Mouse (Mus musculus) ES-E14 (cell line): ENCODE measurements around the gene Serpine1. TPM values are rescaled to one million over a fixed set of nuclear protein-coding genes. Genes with fewer than 3 reads are reported as not detected.

Experiments used
- DNase-seq: peaks from one replicate; pipeline ENCODE4 v3.0.0-alpha.2; 2013; ENCODE audit warnings: low read depth, low spot score
- H3K27ac ChIP-seq: 2 replicates; pipeline ENCODE4 v1.5.1; 2012; ENCODE audit warnings: low read depth, mild to moderate bottlenecking, low read length, moderate library complexity, mixed read lengths; ENCODE audit not compliant: poor library complexity, insufficient read depth, severe bottlenecking
- H3K36me3 ChIP-seq: 2 replicates; pipeline ENCODE4 v1.6.1; 2012; ENCODE audit warnings: mild to moderate bottlenecking, low read length, moderate library complexity, mixed read lengths; ENCODE audit not compliant: control insufficient read depth, poor library complexity, insufficient read depth, severe bottlenecking
- H3K4me1 ChIP-seq, 2 experiments: fragments of 150-350 bp in 1 of 2; sonication (generic) in 1 of 2; 2 replicates each; pipeline ENCODE4 v1.6.1; 2012; ENCODE audit warnings: low read length in 2 of 2, mild to moderate bottlenecking in 1 of 2, mixed read lengths in 1 of 2; ENCODE audit not compliant: control insufficient read depth in 2 of 2, insufficient read depth in 2 of 2, poor library complexity in 1 of 2
- H3K4me3 ChIP-seq, 2 experiments: fragments of 150-350 bp in 1 of 2; sonication (generic) in 1 of 2; 2 replicates each; pipeline ENCODE4 v1.5.1; 2012; ENCODE audit warnings: low read length in 2 of 2, low read depth in 1 of 2, mild to moderate bottlenecking in 1 of 2, mixed read lengths in 1 of 2; ENCODE audit not compliant: insufficient read depth in 1 of 2, poor library complexity in 1 of 2, severe bottlenecking in 1 of 2
- H3K9ac ChIP-seq: 2 replicates; pipeline ENCODE4 v1.6.1; 2012; ENCODE audit warnings: low read depth, mild to moderate bottlenecking, low read length, mixed read lengths; ENCODE audit not compliant: poor library complexity, insufficient read depth, severe bottlenecking
- H3K9me3 ChIP-seq: fragments of 150-350 bp; sonication (generic); 2 replicates; pipeline ENCODE4 v1.6.1; 2012; ENCODE audit warnings: low read depth, mild to moderate bottlenecking, low read length; ENCODE audit not compliant: control insufficient read depth, insufficient read depth
- CHD2 ChIP-seq: IDR thresholded peaks from 2 replicates; pipeline ENCODE4 v1.6.1; 2014; ENCODE audit warnings: mild to moderate bottlenecking, low read depth, low read length, inconsistent platforms
- HCFC1 ChIP-seq: IDR thresholded peaks from 2 replicates; pipeline ENCODE4 v1.6.1; 2012; ENCODE audit warnings: low read length, inconsistent platforms, borderline replicate concordance; ENCODE audit not compliant: insufficient read depth
- MAFK ChIP-seq: IDR thresholded peaks from 2 replicates; pipeline ENCODE4 v1.6.1; 2014; ENCODE audit warnings: mild to moderate bottlenecking, low read depth, low read length, inconsistent platforms; ENCODE audit not compliant: insufficient read depth
- ZC3H11A ChIP-seq: IDR thresholded peaks from 2 replicates; pipeline ENCODE4 v1.6.1; 2012; ENCODE audit warnings: low read depth, mild to moderate bottlenecking, inconsistent platforms, low read length, borderline replicate concordance
- ZNF384 ChIP-seq: IDR thresholded peaks from 2 replicates; pipeline ENCODE4 v1.6.1; 2012; ENCODE audit warnings: low read depth, low read length, inconsistent platforms
- in situ Hi-C, 2 experiments: fragments of 600-800 bp; cut with MboI; formaldehyde crosslinking; loops; one replicate each; pipeline ENCODE4 v1.15.1; 2025; ENCODE audit warnings: low sequenced_read_pairs in 2 of 2, inconsistent platforms in 1 of 2; ENCODE audit not compliant: unreplicated experiment in 2 of 2
- total RNA-seq: library from RNA; depleted of rRNA; stranded (reverse); fragments of 300-350 nt; gene quantifications from 2 replicates; pipeline ENCODE4 v1.2.3, GENCODE M21; 2012; rRNA removed

The Serpine1 gene
- total RNA-seq, 1 experiment = 166 TPM

- H3K4me3 ChIP-seq = peak overlapping the region; percentile 13 to 44; a peak in 3 of 4 replicates
- H3K9ac ChIP-seq = 0 out of 2 replicates have a peak overlapping the region, but pooled peaks have one; percentile 50
- no peak overlapping the region for H3K27ac ChIP-seq
- TF ChIP-seq CHD2 (no peak), ZNF384 (no peak), ZC3H11A (no peak), HCFC1 (no peak), MAFK (no peak)
- H3K36me3 ChIP-seq = no peaks in the 10 kb centered on the region
- peak; percentile 78 for DNase-seq
- in situ Hi-C loops = no loop called here
- no peaks in the 10 kb centered on the region for H3K9me3 ChIP-seq
- peaks cover 2 to 12% of the 10 kb centered on the region in 2 experiments; a peak in 1 of 4 replicates for H3K4me1 ChIP-seq
Observed at GRCm38 (mm10) chr5:137025132-137025531, 46.9 kb downstream of the Serpine1 start.

DNA sequence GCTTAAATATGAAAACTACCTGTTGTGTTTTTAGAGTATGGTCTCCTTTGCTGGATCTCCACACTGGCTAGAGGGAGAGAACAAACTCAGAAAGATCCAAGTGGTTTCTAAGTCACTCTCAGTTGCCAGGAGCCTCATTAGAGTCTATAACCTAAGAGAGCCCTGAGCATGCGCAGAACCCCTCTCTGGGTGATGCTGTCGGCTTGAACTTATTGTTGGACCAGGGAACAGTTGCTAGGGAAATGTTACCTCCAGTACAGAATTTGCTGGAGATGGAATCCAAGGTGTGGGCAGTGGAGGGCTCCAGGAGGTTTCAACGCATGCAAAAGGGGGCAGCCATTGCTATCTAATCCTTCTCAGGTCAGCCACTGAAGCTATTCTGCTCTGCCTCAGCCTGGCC, 47.8 kb downstream of the Serpine1 start:
- Histone ChIP-seq H3K27ac (no peak overlapping the region), H3K36me3 (no peaks in the 10 kb centered on the region), H3K9me3 (no peaks in the 10 kb centered on the region), H3K4me3 (no peak overlapping the region), H3K4me1 (peaks cover 2 to 12% of the 10 kb centered on the region in 2 experiments; a peak in 1 of 4 replicates), H3K9ac (no peak overlapping the region)
- in situ Hi-C loops = no loop called here
- no peak for DNase-seq
- no peak for TF ChIP-seq CHD2
- no peak for TF ChIP-seq ZC3H11A
- TF ChIP-seq MAFK = no peak
- no peak for TF ChIP-seq ZNF384
- no peak for TF ChIP-seq HCFC1

DNA sequence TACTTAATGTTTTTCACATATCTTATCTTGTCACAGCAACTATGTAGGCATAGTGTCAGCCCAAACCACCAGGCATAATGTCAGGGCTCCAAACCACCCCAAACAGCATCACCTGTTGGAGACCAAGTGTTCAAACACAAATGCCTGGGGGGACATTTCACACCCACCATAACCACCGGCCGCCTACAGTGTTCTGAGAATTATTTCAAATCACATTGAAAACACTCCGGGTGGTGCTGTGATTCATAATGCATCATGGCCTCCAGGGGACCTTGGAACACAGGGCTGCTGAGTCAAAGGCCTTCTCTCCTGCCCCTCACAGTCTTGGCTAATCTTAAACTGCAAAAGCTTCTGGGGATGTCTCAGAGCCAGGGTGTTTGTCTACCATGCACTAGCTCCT, 56.2 kb downstream of the Serpine1 start:
- in situ Hi-C loops = loop anchor here in 1 of 2 experiments (10.0 kb wide), 1 partner anchor 89 kb away; no protein-coding TSS in a partner anchor
- no peak for DNase-seq
- Histone ChIP-seq H3K4me1 (0 out of 4 replicates have a peak, but pooled peaks cover 0 to 2% of the 10 kb centered on the region in 2 experiments), H3K9ac (no peak overlapping the region), H3K36me3 (no peaks in the 10 kb centered on the region), H3K4me3 (no peak overlapping the region), H3K27ac (no peak overlapping the region), H3K9me3 (no peaks in the 10 kb centered on the region)
- no peak for TF ChIP-seq HCFC1
- TF ChIP-seq ZC3H11A = no peak
- no peak for TF ChIP-seq MAFK
- TF ChIP-seq CHD2 = no peak
- TF ChIP-seq ZNF384 = no peak

- H3K9me3 ChIP-seq = no peaks in the 10 kb centered on the region
- H3K27ac ChIP-seq = no peak overlapping the region
- no peak for TF ChIP-seq ZC3H11A
- TF ChIP-seq MAFK = no peak
- no peak for TF ChIP-seq ZNF384
- no peak for TF ChIP-seq CHD2
- no peak for TF ChIP-seq HCFC1
- in situ Hi-C loops = loop anchor here in 1 of 2 experiments (10.0 kb wide), 1 partner anchor 92 kb away; no protein-coding TSS in a partner anchor
- H3K4me3 ChIP-seq = no peak overlapping the region
- DNase-seq = no peak
- H3K4me1 ChIP-seq = peaks cover 0 to 8% of the 10 kb centered on the region in 2 experiments; a peak in 1 of 4 replicates
- H3K9ac ChIP-seq = no peak overlapping the region
- no peaks in the 10 kb centered on the region for H3K36me3 ChIP-seq
Observed at GRCm38 (mm10) chr5:137012401-137012950, 59.6 kb downstream of the Serpine1 start.

Other genes starting within 250 kb of the Serpine1 start
- gene Col26a1, start 189.1 kb downstream of the Serpine1 start, total RNA-seq = 2.9 and 5.8 TPM in 2 replicates
- gene Ift22, start 164.1 kb downstream of the Serpine1 start, total RNA-seq = 15.9 and 18.3 TPM in 2 replicates
- gene Fis1, start 119.0 kb downstream of the Serpine1 start, total RNA-seq = 106 and 114 TPM in 2 replicates
- gene Cldn15, start 105.7 kb downstream of the Serpine1 start, total RNA-seq = 0.94 and 1.4 TPM in 2 replicates
- gene Plod3, start 85.2 kb downstream of the Serpine1 start, total RNA-seq = 155 and 201 TPM in 2 replicates
- gene Znhit1, start 84.2 kb downstream of the Serpine1 start, total RNA-seq = 41.2 and 46.0 TPM in 2 replicates
- 32.2 and 45.6 TPM in 2 replicates for gene Vgf, start 45.9 kb downstream of the Serpine1 start, total RNA-seq
- 76.4 and 112 TPM in 2 replicates for gene Ap1s1, start 26.1 kb downstream of the Serpine1 start, total RNA-seq
- gene Trim56, start 43.9 kb upstream of the Serpine1 start, total RNA-seq = 5.3 and 7.2 TPM in 2 replicates
- gene Muc3, start 77.1 kb upstream of the Serpine1 start, total RNA-seq = 3.1 and 3.4 TPM in 2 replicates
- 0.26 and 0.36 TPM in 2 replicates for gene Muc3a, start 140.1 kb upstream of the Serpine1 start, total RNA-seq
- gene Ache, start 215.3 kb upstream of the Serpine1 start, total RNA-seq = 0.31 TPM in 1 of 2 replicates, not detected in the other
- gene Ufsp1, start 222.4 kb upstream of the Serpine1 start, total RNA-seq = 3.6 and 6.3 TPM in 2 replicates
- 350 and 528 TPM in 2 replicates for gene Srrt, start 235.4 kb upstream of the Serpine1 start, total RNA-seq
- 22.7 and 24.2 TPM in 2 replicates for gene Trip6, start 242.1 kb upstream of the Serpine1 start, total RNA-seq